Mouse (Mus musculus) heart, embryonic 16.5 days (tissue): Measurements from ENCODE around the gene Aqp3. TPM values are rescaled to one million over a fixed set of nuclear protein-coding genes. Genes with fewer than 3 reads are reported as not detected.
A peak's percentile ranks its signal among the peaks of the same experiment; 100 is the strongest.

ENCODE experiments used
- ATAC-seq: fragments of 200-750 bp; cut with Nextera tagmentation; replicated peaks from 2 replicates; pipeline ENCODE4 v1.8.0; 2017; ENCODE audit warnings: moderate number of reproducible peaks; ENCODE audit not compliant: insufficient read depth, low FRiP score; ENCODE audit errors: extremely low read depth
- H3K27ac ChIP-seq: fragments of 300-500 bp; sonication (generic); 2 replicates; pipeline ENCODE4 v1.5.1; 2014; ENCODE audit warnings: mild to moderate bottlenecking, low read length, control low read depth, moderate library complexity
- H3K27me3 ChIP-seq: fragments of 300-500 bp; sonication (generic); 2 replicates; pipeline ENCODE4 v1.6.1; 2014; ENCODE audit warnings: low read length, mixed read lengths; ENCODE audit not compliant: control insufficient read depth, insufficient read depth
- H3K36me3 ChIP-seq: fragments of 300-500 bp; sonication (generic); 2 replicates; pipeline ENCODE4 v1.6.1; 2014; ENCODE audit not compliant: control insufficient read depth, insufficient read depth
- H3K4me1 ChIP-seq: fragments of 300-500 bp; sonication (generic); 2 replicates; pipeline ENCODE4 v1.6.1; 2014; ENCODE audit warnings: low read length, mixed read lengths; ENCODE audit not compliant: control insufficient read depth, insufficient read depth
- H3K4me2 ChIP-seq: fragments of 300-500 bp; sonication (generic); 2 replicates; pipeline ENCODE4 v1.6.1; 2014; ENCODE audit warnings: low read depth, mild to moderate bottlenecking, control low read depth, low read length
- H3K4me3 ChIP-seq: fragments of 300-500 bp; sonication (generic); 2 replicates; pipeline ENCODE4 v1.5.1; 2014; ENCODE audit warnings: mild to moderate bottlenecking, control low read depth, low read length
- H3K9ac ChIP-seq: fragments of 300-500 bp; sonication (generic); 2 replicates; pipeline ENCODE4 v1.6.1; 2014; ENCODE audit warnings: low read length, control low read depth
- H3K9me3 ChIP-seq: fragments of 300-500 bp; sonication (generic); replicated peaks from 2 replicates; pipeline ENCODE4 v1.6.1; 2016; ENCODE audit warnings: low read length; ENCODE audit not compliant: control insufficient read depth
- whole genome bisulfite sequencing: fragments of 180-500 bp; shearing (Covaris S2); extraction: QIAGEN DNeasy Blood & Tissue Kit; methylation state at CpG from one replicate; pipeline ENCODE4 v1.1.7; 2014; 5-methylcytosine and 5-hydroxymethylcytosine counted together
- polyA plus RNA-seq: library from polyadenylated mRNA; unstranded; fragments of >200 nt; fragmentation: Nextera tagmentation; extraction: Ambion mirVana; gene quantifications from 2 replicates; pipeline ENCODE4 v1.2.1, GENCODE M21; 2015

Aqp3 gene
- polyA plus RNA-seq, 1 experiment from 2014 or later = 1.7 TPM

DNA sequence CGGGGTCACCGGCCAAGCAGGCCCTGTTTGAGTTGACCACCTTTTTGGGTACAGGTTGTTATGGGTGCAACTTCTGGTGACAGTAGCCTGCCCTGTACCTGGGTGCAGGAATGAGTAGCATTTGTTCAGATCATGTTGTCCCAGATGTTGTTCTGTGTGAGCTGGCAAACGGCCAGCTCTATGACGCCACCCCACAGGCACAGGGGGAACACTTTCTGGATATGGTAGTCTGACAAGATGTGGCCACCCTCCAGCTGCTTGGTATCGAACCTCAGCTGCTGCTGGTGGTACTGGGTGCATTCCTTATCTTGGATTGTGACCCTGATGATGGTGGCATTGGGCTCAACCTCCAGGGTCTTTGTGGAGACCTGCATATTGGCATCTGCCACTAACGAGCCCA is 34.5 kb upstream of the Aqp3 start:
- no peaks in the 10 kb centered on the region for H3K9me3 ChIP-seq
- no peak overlapping the region for H3K27ac ChIP-seq
- no peak overlapping the region for H3K4me3 ChIP-seq
- ATAC-seq = no peak
- H3K9ac ChIP-seq = no peak overlapping the region
- WGBS = 72% methylated on average over 6 of the region's 6 CpGs
- H3K4me2 ChIP-seq = no peak overlapping the region
- H3K4me1 ChIP-seq = peaks cover 9% of the 10 kb centered on the region; the same call in 1 of the 2 replicates
- no peaks in the 10 kb centered on the region for H3K27me3 ChIP-seq
- no peaks in the 10 kb centered on the region for H3K36me3 ChIP-seq

DNA sequence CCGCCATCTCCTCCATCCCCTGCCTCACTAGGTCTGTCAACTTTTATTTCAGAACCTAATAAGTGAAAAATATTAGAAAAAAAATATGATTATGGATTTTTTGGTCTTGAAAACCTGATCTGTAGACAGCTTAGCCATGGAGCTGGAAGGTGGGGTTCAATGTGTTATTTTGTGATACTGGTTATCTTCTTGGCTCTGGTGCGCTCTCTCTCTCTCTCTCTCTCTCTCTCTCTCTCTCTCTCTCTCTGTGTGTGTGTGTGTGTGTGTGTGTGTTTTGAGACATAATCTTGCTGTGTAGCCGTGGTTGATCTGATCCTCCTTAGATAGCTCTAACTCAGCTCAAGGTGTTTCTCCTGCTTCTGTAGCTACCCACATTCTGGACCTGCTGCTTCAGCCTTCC is 31.9 kb upstream of the Aqp3 start:
- WGBS = 72% methylated on average over 3 of the region's 3 CpGs
- Histone ChIP-seq H3K4me1 (peaks cover 5% of the 10 kb centered on the region; the same call in 1 of the 2 replicates), H3K4me3 (no peak overlapping the region), H3K9ac (no peak overlapping the region), H3K36me3 (no peaks in the 10 kb centered on the region), H3K27me3 (no peaks in the 10 kb centered on the region), H3K4me2 (no peak overlapping the region), H3K9me3 (no peaks in the 10 kb centered on the region), H3K27ac (no peak overlapping the region)
- ATAC-seq = no peak

DNA sequence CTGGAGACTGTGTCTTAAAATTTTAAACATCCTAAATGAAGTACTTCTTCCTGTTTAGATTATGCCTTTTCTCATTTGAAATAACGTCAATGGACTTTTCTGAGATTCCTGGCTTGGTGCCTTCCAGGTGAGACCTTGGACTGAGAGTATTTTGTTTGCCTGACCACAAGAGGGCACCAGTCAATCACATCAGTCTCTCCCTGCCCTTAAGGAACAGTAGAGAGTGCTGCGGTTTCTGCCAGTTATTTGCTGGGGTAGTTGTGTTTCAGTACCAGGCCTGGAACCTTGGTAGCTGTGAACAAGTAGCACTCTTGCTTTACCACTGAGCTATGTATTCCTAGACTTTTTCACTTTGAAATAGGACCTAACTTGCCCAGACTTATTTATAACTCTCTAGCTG is 31.4 kb upstream of the Aqp3 start:
- Histone ChIP-seq H3K9me3 (no peaks in the 10 kb centered on the region), H3K27me3 (no peaks in the 10 kb centered on the region), H3K9ac (no peak overlapping the region), H3K36me3 (no peaks in the 10 kb centered on the region), H3K4me2 (no peak overlapping the region), H3K4me3 (no peak overlapping the region), H3K27ac (no peak overlapping the region), H3K4me1 (peaks cover 1% of the 10 kb centered on the region; the same call in 1 of the 2 replicates)
- WGBS = 3% methylated on average over 2 of the region's 2 CpGs
- peak; percentile 75 for ATAC-seq

DNA sequence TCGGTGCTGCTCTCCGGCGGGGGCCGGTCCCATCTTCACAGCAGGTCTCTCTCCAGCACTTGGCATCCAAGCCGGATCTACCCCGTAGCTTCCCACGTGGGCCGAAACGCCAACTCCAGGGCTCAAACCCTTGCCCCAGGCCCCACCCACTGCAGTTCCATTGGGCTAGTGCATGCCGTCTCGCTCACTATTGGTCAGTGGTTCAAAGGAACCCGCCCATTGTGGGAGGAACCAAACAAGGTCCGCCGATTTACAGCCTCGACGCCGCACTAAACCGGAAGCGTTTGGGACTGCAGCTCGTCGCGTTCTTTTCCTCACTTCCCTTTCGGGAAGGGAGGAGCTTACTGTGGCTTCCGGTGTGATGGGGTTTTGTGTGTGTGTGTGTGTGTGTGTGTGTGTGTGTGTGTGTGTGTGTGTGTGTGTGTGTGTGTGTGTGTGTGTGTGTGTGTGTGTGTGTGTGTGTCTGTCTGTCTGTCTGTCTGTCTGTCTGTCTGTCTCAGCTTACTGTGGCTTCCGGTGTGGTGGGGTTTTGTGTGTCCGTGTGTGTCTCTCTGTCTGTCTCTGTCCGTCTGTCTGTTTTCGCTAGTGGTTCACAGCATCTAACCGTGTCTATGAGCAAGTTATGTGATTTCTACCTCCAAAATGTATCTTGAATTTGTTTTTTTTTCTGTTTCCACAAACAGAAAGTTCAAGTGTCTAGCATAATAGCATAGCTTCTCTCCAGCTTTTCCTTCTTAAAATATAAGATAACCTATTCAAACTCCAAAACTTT is 26.4 kb upstream of the Aqp3 start, which contains the start of gene Nol6:
Gene Nol6 (minus strand): TSS at position 276 of the 772 bp plus-strand sequence.
- H3K27ac ChIP-seq = no peak within 1 kb of the TSS
- peaks cover 5% of the 10 kb centered on the region; the same call in 1 of the 2 replicates for H3K36me3 ChIP-seq
- H3K9ac ChIP-seq = peak within 1 kb of the TSS; percentile 72
- H3K27me3 ChIP-seq = no peaks in the 10 kb centered on the region
- peaks cover 9% of the 10 kb centered on the region for H3K4me1 ChIP-seq
- 2% methylated on average over 29 of the region's 29 CpGs for WGBS
- H3K4me2 ChIP-seq = peak within 1 kb of the TSS; percentile 94
- peak; percentile 100 for ATAC-seq
- H3K9me3 ChIP-seq = no peaks in the 10 kb centered on the region
- H3K4me3 ChIP-seq = peak within 1 kb of the TSS; percentile 76

DNA sequence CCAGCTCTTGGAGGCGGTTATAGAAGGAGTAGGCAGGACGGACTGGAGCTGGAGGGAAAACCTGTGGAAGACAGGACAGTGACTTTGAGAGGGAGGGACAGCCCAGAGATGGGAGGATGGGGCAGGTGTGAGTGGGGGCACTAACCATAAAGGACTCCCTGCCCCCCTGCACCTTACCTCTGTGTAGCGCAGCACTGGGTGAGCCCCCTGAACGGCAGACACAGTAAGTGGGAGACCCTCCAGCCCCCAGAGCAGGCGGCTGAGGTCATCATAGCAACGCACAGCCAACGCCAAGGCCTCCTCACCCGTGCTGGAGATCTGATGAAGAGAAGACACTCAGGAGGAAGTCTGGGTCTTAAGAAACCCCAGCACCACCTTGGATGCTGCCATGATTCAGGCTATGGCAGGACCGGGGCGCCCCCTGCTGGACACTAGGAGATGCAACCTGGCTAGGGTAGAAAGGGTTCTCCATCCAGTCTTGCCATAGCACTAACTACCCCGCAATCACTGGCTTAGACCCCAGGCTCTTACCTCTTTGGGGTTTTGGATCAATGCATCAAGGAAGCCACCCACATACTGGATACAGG is 20.8 kb upstream of the Aqp3 start:
- 69% methylated on average over 11 of the region's 11 CpGs for WGBS
- no peak for ATAC-seq
- Histone ChIP-seq H3K36me3 (peaks cover 38% of the 10 kb centered on the region), H3K9me3 (no peaks in the 10 kb centered on the region), H3K4me2 (no peak overlapping the region), H3K9ac (no peak overlapping the region), H3K4me3 (no peak overlapping the region), H3K27ac (no peak overlapping the region), H3K4me1 (peaks cover 9% of the 10 kb centered on the region), H3K27me3 (no peaks in the 10 kb centered on the region)

DNA sequence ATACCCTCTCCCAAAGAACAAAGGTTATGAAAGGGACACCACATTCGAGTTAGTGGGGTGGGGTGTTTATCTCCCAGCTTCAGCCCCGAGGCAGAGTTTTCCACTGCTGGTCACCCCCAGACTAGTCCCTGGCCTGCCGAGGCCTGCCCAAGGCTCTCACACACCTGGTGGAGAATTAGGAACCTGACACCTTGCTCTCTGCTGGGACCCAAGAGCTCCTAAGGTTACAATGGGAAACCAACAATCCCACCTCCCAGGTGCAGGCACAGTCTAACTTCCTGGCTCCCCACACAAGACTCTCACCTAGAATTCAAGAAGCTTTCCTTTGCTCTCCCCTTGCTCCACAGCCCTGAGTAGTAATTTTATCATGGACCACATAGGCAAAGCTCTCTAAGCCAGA is 18.8 kb upstream of the Aqp3 start:
- Histone ChIP-seq H3K4me1 (no peaks in the 10 kb centered on the region), H3K4me3 (no peak overlapping the region), H3K27ac (no peak overlapping the region), H3K27me3 (no peaks in the 10 kb centered on the region), H3K9me3 (no peaks in the 10 kb centered on the region), H3K4me2 (no peak overlapping the region), H3K36me3 (peaks cover 40% of the 10 kb centered on the region), H3K9ac (no peak overlapping the region)
- ATAC-seq = no peak
- 81% methylated on average over 3 of the region's 3 CpGs for WGBS

DNA sequence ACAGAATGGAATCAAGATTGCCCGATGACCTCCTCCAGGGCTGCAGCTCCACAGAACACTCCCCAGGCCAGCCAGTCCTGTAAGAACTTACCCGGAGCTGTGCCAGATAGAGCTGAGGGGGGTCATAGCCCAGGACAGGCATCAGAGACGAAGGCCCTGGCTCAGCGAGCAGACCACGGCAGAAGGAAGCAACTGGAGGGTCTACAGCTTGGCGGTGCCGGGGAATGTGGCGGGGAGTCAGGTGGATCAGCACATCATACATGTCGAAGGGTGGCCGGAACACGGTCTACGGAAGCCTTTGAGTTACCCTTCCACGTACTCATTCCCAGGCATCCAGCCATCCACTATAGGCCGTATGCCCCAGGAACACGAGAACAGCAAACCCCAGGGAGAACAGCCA is 17.8 kb upstream of the Aqp3 start:
- Histone ChIP-seq H3K4me2 (no peak overlapping the region), H3K4me1 (no peaks in the 10 kb centered on the region), H3K36me3 (peaks cover 40% of the 10 kb centered on the region), H3K4me3 (no peak overlapping the region), H3K9ac (no peak overlapping the region), H3K27ac (no peak overlapping the region), H3K9me3 (no peaks in the 10 kb centered on the region), H3K27me3 (no peaks in the 10 kb centered on the region)
- 94% methylated on average over 15 of the region's 15 CpGs for WGBS
- no peak for ATAC-seq

DNA sequence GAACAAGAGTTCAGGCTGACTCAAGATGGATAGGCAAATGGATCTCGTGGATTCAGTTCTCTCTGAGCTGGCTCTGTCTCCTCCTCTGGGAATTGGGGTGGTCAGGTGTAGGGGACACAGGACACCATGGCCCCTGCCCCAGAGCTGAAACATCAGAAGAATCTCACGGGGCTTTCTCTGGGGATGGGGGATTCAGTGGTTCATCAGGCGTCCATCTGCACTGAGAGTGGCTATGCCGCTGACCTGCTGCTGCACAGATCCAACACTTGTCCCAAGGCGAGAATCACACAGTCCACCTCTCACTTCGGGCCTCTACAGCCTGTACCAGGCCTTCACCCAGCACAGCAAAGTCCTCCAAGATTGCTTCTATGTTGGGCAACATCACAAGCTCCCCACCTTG is 17.1 kb upstream of the Aqp3 start:
- ATAC-seq = no peak
- WGBS = 85% methylated on average over 6 of the region's 6 CpGs
- no peaks in the 10 kb centered on the region for H3K27me3 ChIP-seq
- no peaks in the 10 kb centered on the region for H3K4me1 ChIP-seq
- no peak overlapping the region for H3K9ac ChIP-seq
- H3K4me2 ChIP-seq = no peak overlapping the region
- no peaks in the 10 kb centered on the region for H3K9me3 ChIP-seq
- H3K4me3 ChIP-seq = no peak overlapping the region
- H3K27ac ChIP-seq = no peak overlapping the region
- peaks cover 38% of the 10 kb centered on the region for H3K36me3 ChIP-seq

DNA sequence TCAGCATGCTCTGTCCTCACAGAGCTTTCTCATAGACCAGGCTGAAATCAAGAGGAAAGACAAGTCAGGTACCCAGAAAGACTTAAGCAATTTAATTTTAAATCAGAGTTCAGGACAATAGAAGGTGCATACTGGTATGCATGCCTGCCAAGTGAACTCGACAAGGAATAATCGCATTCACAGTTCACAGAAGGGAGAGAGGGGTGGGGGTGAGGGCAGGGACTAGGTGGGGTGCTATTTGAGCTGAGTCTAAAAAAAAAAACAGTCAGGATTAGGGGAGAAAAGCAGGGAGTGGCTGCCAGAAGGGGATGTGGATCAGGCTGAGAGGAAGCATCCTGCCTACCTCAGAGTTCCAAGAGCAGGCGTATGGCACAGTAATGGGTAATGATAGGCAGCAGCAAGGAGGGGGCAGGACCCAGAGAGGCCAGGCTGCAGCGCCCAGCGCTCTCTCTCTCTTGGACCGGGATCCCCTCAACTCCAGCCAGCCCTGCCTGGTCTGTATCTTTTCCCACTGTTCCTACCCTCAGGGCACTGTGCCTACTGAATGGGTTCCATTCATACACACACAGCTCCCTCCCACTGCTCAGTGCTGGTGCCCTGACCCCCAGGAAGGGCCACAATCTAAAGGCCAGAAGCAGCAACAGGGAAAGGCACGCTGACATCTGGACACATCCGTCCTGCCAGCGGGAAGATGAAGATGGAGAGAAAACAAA is 16.5 kb upstream of the Aqp3 start:
- H3K27me3 ChIP-seq = no peaks in the 10 kb centered on the region
- H3K36me3 ChIP-seq = peaks cover 35% of the 10 kb centered on the region
- no peak for ATAC-seq
- H3K4me2 ChIP-seq = no peak overlapping the region
- no peak overlapping the region for H3K27ac ChIP-seq
- no peak overlapping the region for H3K9ac ChIP-seq
- H3K4me3 ChIP-seq = no peak overlapping the region
- H3K9me3 ChIP-seq = no peaks in the 10 kb centered on the region
- no peaks in the 10 kb centered on the region for H3K4me1 ChIP-seq
- 81% methylated on average over 9 of the region's 9 CpGs for WGBS
